8 mouse cellular contexts compared by ENCODE assay signal in genomic region chr8:110664202-110664896, GRCm38 (mm10). TPM values are rescaled to one million over a fixed set of nuclear protein-coding genes. Genes with fewer than 3 reads are reported as not detected.
DNase-seq lines count a peak whose midpoint lies in the region; ATAC-seq and TF ChIP-seq lines count a peak whose summit lies in the region.

No protein-coding gene starts in this region.

- peak; percentile 84 for DNase-seq in midbrain, embryonic 11.5 days (ENCODE audit: low spot score, missing footprints)
- no peak for DNase-seq in midbrain, embryonic 10.5 days (ENCODE audit: low spot score)
- peak; percentile 70 to 73 for DNase-seq in gastrocnemius, postnatal 36 days
- DNase-seq in left cerebral cortex, adult 11 months (ENCODE audit: low spot score), result peak; percentile 59
- peak; percentile 53 for DNase-seq in right cerebral cortex, postnatal 14 days
- no peak for DNase-seq in embryo, embryonic 9.5 days (ENCODE audit: extremely low spot score)
- no peak for DNase-seq in spleen, adult 18-20 months

- H3K27me3 ChIP-seq in midbrain, embryonic 11.5 days (ENCODE audit: control insufficient read depth, insufficient read depth, low read length), result no peaks in the 10 kb centered on the region
- no peaks in the 10 kb centered on the region for H3K27me3 ChIP-seq in midbrain, embryonic 10.5 days (ENCODE audit: low read depth, poor library complexity, severe bottlenecking)

- intact Hi-C loops in gastrocnemius, postnatal 36 days (cut with DNase I), result no loop called here

- no peaks in the 10 kb centered on the region for H3K9me3 ChIP-seq in midbrain, embryonic 11.5 days (ENCODE audit: control insufficient read depth, low read length)
- no peaks in the 10 kb centered on the region for H3K9me3 ChIP-seq in midbrain, embryonic 10.5 days (replicated peaks)

- TF ChIP-seq POLR2A in cortical plate, adult 2 months (IDR thresholded peaks at IDR 0.05; ENCODE audit: extremely low read depth, insufficient read depth, low read length), result no peak

- no peak for TF ChIP-seq CTCF in cortical plate, adult 2 months (IDR thresholded peaks at IDR 0.05; ENCODE audit: extremely low read depth, insufficient read depth, low read length)

- H3K9ac ChIP-seq in midbrain, embryonic 11.5 days (ENCODE audit: low read length), result no peak overlapping the region

- no peak overlapping the region for H3K4me2 ChIP-seq in midbrain, embryonic 11.5 days

- WGBS in midbrain, embryonic 11.5 days, result 70% methylated on average over 7 of the region's 7 CpGs
- WGBS in midbrain, embryonic 10.5 days, result 85% methylated on average over 7 of the region's 7 CpGs

- peaks cover 3% of the 10 kb centered on the region for H3K36me3 ChIP-seq in midbrain, embryonic 11.5 days (ENCODE audit: control insufficient read depth, insufficient read depth, low read length)
- H3K36me3 ChIP-seq in midbrain, embryonic 10.5 days, result peaks cover 18% of the 10 kb centered on the region

- H3K4me1 ChIP-seq in midbrain, embryonic 11.5 days (ENCODE audit: control insufficient read depth, insufficient read depth, low read length), result peaks cover 7% of the 10 kb centered on the region; the same call in 1 of the 2 replicates
- peaks cover 13% of the 10 kb centered on the region for H3K4me1 ChIP-seq in midbrain, embryonic 10.5 days
- peaks cover 4% of the 10 kb centered on the region for H3K4me1 ChIP-seq in cortical plate, adult 2 months (ENCODE audit: control insufficient read depth, insufficient read depth, low read length)

- H3K27ac ChIP-seq in midbrain, embryonic 11.5 days (ENCODE audit: low read depth, low read length), result 0 out of 2 replicates have a peak overlapping the region, but pooled peaks have one; percentile 4
- H3K27ac ChIP-seq in midbrain, embryonic 10.5 days (replicated peaks), result no peak overlapping the region; the same call in 1 of the 2 replicates
- H3K27ac ChIP-seq in cortical plate, adult 2 months (ENCODE audit: insufficient read depth, low read length), result peak overlapping the region; percentile 54; the same call in 1 of the 2 replicates

- ATAC-seq in midbrain, embryonic 11.5 days (ENCODE audit: low FRiP score), result peak; percentile 65; the same call in 1 of the 2 replicates

- no peak overlapping the region for H3K4me3 ChIP-seq in midbrain, embryonic 11.5 days (ENCODE audit: low read depth, low read length)
- no peak overlapping the region for H3K4me3 ChIP-seq in midbrain, embryonic 10.5 days
- H3K4me3 ChIP-seq in cortical plate, adult 2 months (ENCODE audit: insufficient read depth, low read length), result no peak overlapping the region

RNA-seq across cellular contexts. Expression of gene Vac14, which starts 46.0 kb away (rescaled TPM):
- polyA plus RNA-seq in midbrain, embryonic 11.5 days (2014; fragmentation: Nextera tagmentation; extraction: Ambion mirVana), result 31.9 and 33.8 TPM in 2 replicates
- polyA plus RNA-seq in midbrain, embryonic 10.5 days (2016; fragmentation: Nextera tagmentation; extraction: Ambion mirVana), result 27.7 and 28.1 TPM in 2 replicates
- 23.2 and 24.3 TPM in 2 replicates for polyA plus RNA-seq in cortical plate, adult 2 months (2012; rRNA removed)
- total RNA-seq in gastrocnemius, postnatal 36 days (2021), result 10 to 100 TPM; 15.8 to 16.0 TPM

RNA-seq across cellular contexts. Expression of gene Mtss1l, which starts 56.9 kb away (rescaled TPM):
- polyA plus RNA-seq in midbrain, embryonic 11.5 days (2014; fragmentation: Nextera tagmentation; extraction: Ambion mirVana), result 7.4 and 9.6 TPM in 2 replicates
- polyA plus RNA-seq in midbrain, embryonic 10.5 days (2016; fragmentation: Nextera tagmentation; extraction: Ambion mirVana), result 4.9 and 5.0 TPM in 2 replicates
- 156 and 161 TPM in 2 replicates for polyA plus RNA-seq in cortical plate, adult 2 months (2012; rRNA removed)
- total RNA-seq in gastrocnemius, postnatal 36 days (2021), result 100 to 1,000 TPM in 1 of 2 experiments, 10 to 100 TPM in 1; 78.8 to 106 TPM

Comparison
In these comparisons a context has a peak if more than half of its experiments do, and no peak if none do; other contexts are left out.
1. DNase-seq: peak in midbrain, embryonic 11.5 days (single experiment), gastrocnemius, postnatal 36 days (2 of 2), left cerebral cortex, adult 11 months (single experiment) and right cerebral cortex, postnatal 14 days (single experiment); none in midbrain, embryonic 10.5 days (single experiment), embryo, embryonic 9.5 days (single experiment) and spleen, adult 18-20 months (0 of 2).
2. RNA of gene Mtss1l, which starts 56.9 kb away (polyA plus RNA-seq): 156 to 161 TPM in cortical plate, adult 2 months; 7.4 to 9.6 TPM in midbrain, embryonic 11.5 days and 4.9 to 5.0 TPM in midbrain, embryonic 10.5 days; every median in the first group is over 10 times any median in the second.